Mouse (Mus musculus) midbrain, postnatal 0 days (tissue): ENCODE measurements at regions not wholly inside any gene's neighbourhood (a gene's known extent, or its start where the extent isn't known, plus 50 kb on each side); places are given as distances from the start of the nearest gene placed in this dataset.

Experiments used
- ATAC-seq: fragments of 200-750 bp; cut with Nextera tagmentation; 2 replicates; pipeline ENCODE4 v1.8.0; 2017; ENCODE audit warnings: moderate number of reproducible peaks, mild to moderate bottlenecking, moderate TSS enrichment, moderate library complexity; ENCODE audit not compliant: low FRiP score
- DNase-seq: peaks from one replicate; pipeline ENCODE4 v3.0.0-alpha.2; 2015; ENCODE audit warnings: low spot score
- H3K27ac ChIP-seq: fragments of 300-500 bp; sonication (generic); 2 replicates; pipeline ENCODE4 v1.5.1; 2014; ENCODE audit warnings: low read depth, mild to moderate bottlenecking, low read length, mixed read lengths
- H3K27me3 ChIP-seq: fragments of 300-500 bp; sonication (generic); 2 replicates; pipeline ENCODE4 v1.6.1; 2014; ENCODE audit warnings: low read length, control low read depth, mixed read lengths; ENCODE audit not compliant: insufficient read depth
- H3K36me3 ChIP-seq: fragments of 300-500 bp; sonication (generic); 2 replicates; pipeline ENCODE4 v1.6.1; 2014; ENCODE audit warnings: low read length, control low read depth, mixed read lengths; ENCODE audit not compliant: insufficient read depth
- H3K4me1 ChIP-seq: fragments of 300-500 bp; sonication (generic); 2 replicates; pipeline ENCODE4 v1.6.1; 2014; ENCODE audit warnings: mild to moderate bottlenecking, control low read depth, antibody characterized with exemption, low read length, mixed read lengths; ENCODE audit not compliant: insufficient read depth
- H3K4me2 ChIP-seq: fragments of 300-500 bp; sonication (generic); 2 replicates; pipeline ENCODE4 v1.6.1; 2014; ENCODE audit warnings: low read depth, mild to moderate bottlenecking, low read length, mixed read lengths; ENCODE audit not compliant: poor library complexity, severe bottlenecking
- H3K4me3 ChIP-seq: fragments of 300-500 bp; sonication (generic); 2 replicates; pipeline ENCODE4 v1.5.1; 2014; ENCODE audit warnings: low read depth, mild to moderate bottlenecking, low read length, moderate library complexity
- H3K9ac ChIP-seq: fragments of 300-500 bp; sonication (generic); replicated peaks from 2 replicates; pipeline ENCODE4 v1.6.1; 2014; ENCODE audit warnings: mild to moderate bottlenecking, low read length, moderate library complexity, mixed read lengths; ENCODE audit not compliant: poor library complexity, severe bottlenecking
- H3K9me3 ChIP-seq: fragments of 300-500 bp; sonication (generic); 2 replicates; pipeline ENCODE4 v1.6.1; 2016; ENCODE audit warnings: low read length, control low read depth
- CTCF ChIP-seq: IDR thresholded peaks from 2 replicates; pipeline ENCODE4 v1.5.1; 2016; ENCODE audit warnings: antibody characterized with exemption, mild to moderate bottlenecking
- WGBS: fragments of 180-500 bp; shearing (Covaris S2); extraction: QIAGEN DNeasy Blood & Tissue Kit; methylation state at CpG from one replicate; pipeline ENCODE4 v1.1.7; 2014; 5-methylcytosine and 5-hydroxymethylcytosine counted together

DNA sequence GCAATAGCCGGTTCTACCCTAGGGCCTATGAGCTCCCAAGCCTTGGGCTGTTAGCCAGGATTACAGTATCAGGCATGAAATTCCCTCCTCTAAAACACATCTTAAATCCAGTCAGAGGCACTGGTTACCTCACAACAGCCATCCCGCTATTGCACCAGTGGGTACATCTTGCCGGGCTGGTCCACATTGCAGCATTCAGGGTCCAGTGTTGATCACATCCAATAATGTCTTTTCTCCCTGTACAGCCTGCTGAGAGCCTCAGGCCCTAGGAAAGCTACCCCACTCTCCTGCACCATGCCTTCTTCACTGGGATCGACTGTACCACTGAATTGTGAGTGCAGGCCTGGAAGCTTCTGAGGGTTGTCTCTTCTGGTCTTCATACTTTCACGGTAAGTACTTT lies 86.0 kb upstream of the Zdhhc25 start:
- WGBS: 96% methylated on average over 5 of the region's 5 CpGs
- no peaks in the 10 kb centered on the region for H3K9me3 ChIP-seq

DNA sequence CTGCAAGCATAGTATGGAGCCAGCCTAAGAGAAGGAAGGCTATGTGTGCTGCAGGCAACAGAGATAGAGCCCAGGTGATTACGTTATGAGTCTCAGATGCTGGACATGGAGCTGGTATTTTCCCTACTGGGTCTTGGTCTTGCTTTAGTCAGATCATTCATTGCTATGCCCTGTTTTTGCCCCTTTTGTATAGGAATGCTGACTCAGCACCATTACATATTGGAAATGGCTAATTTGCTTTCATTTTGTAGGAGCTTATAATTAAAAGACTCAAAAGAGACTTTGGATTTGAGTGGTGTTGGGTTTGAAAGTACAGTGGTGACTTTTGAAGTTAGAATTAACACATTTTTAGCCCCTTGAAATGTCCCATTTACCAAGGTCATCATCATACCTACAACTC lies 68.9 kb upstream of the Zdhhc25 start:
- no peak for ATAC-seq
- WGBS: 90% methylated on average over 1 of the region's 1 CpGs

More for the DNA sequence above, 86.0 kb upstream of the Zdhhc25 start:
- Histone ChIP-seq H3K27me3 (no peaks in the 10 kb centered on the region), H3K4me1 (no peaks in the 10 kb centered on the region), H3K4me2 (no peak overlapping the region), H3K9ac (no peak overlapping the region), H3K27ac (no peak overlapping the region), H3K36me3 (no peaks in the 10 kb centered on the region), H3K4me3 (no peak overlapping the region)
- no peak for DNase-seq
- no peak for TF ChIP-seq CTCF
- no peak for ATAC-seq

DNA sequence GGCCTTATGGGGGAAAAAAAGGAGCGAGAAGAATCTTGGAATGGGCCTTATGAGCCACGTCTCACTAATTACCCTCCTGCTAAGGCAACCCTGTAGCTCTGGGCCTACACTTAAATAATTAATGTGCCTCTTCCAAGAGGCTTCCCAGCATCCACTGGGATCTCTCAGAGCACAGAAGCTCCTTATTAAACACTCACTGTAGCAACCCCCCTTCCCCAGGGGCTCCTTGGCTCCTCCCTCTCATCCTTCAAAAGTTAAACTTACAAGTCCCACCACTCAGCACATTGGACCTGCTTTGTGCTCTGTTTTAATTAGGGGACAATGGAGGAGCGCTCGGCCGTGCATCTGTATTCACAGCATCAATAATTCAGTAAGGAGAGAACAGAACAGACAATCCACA lies 68.1 kb upstream of the Zdhhc25 start:
- Histone ChIP-seq H3K27ac (no peak overlapping the region), H3K4me2 (no peak overlapping the region), H3K9me3 (no peaks in the 10 kb centered on the region), H3K27me3 (no peaks in the 10 kb centered on the region), H3K9ac (no peak overlapping the region), H3K4me3 (no peak overlapping the region), H3K4me1 (peaks cover 4% of the 10 kb centered on the region; the same call in 1 of the 2 replicates), H3K36me3 (no peaks in the 10 kb centered on the region)
- WGBS: 50% methylated on average over 5 of the region's 5 CpGs
- DNase-seq: no peak
- ATAC-seq: no peak
- no peak for TF ChIP-seq CTCF

More for the DNA sequence above, 68.9 kb upstream of the Zdhhc25 start:
- Histone ChIP-seq H3K4me2 (no peak overlapping the region), H3K27ac (no peak overlapping the region), H3K9me3 (no peaks in the 10 kb centered on the region), H3K4me1 (no peaks in the 10 kb centered on the region), H3K9ac (no peak overlapping the region), H3K4me3 (no peak overlapping the region), H3K27me3 (no peaks in the 10 kb centered on the region), H3K36me3 (no peaks in the 10 kb centered on the region)
- no peak for TF ChIP-seq CTCF
- DNase-seq: no peak

DNA sequence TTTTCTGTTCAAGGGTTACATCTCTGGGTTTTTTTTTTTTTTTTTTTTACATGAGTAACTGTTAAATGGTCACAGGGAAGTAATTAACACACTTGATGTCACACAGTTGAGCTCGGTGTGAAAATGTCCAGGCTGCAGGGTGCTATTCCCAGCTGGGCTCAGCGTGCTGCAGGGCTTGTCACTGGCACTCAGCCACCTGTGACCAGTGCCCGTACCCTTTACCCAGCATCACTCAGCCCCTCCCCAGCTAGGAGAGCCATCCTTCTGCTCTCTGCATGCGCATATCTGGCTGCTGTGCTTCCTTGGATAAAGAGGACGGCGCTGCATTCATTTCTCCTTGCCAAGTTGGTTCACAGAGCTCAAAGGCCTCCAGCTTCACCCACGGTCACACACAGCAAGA lies 66.7 kb upstream of the Zdhhc25 start:
- H3K27me3 ChIP-seq: no peaks in the 10 kb centered on the region
- H3K36me3 ChIP-seq: no peaks in the 10 kb centered on the region
- H3K27ac ChIP-seq: no peak overlapping the region
- H3K9me3 ChIP-seq: no peaks in the 10 kb centered on the region
- TF ChIP-seq CTCF: no peak
- no peak overlapping the region for H3K4me2 ChIP-seq
- DNase-seq (no peak), ATAC-seq (no peak)
- H3K4me1 ChIP-seq: peaks cover 4% of the 10 kb centered on the region; the same call in 1 of the 2 replicates
- H3K9ac ChIP-seq: no peak overlapping the region
- no peak overlapping the region for H3K4me3 ChIP-seq
- 50% methylated on average over 7 of the region's 7 CpGs for WGBS

DNA sequence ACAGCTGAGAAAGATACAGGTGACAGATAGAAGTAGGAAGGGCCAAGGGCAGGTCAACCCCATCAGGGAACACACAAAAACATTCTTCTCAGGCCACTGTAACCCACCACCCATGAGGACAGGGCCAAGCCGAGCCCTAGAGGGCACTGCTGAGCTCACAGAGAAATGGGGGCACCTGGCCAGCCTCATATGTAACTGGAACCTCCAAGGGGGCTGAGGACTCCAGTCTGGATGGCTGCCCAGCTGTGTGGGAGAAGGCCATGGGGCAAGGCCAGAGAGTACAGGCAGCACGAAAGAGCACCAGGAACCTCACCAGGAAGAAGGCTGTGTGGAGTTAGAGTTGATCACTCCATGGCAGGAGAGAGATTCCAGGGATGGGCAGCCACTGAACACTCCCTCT lies 64.6 kb upstream of the Zdhhc25 start:
- H3K4me2 ChIP-seq: no peak overlapping the region
- no peak overlapping the region for H3K4me3 ChIP-seq
- no peak overlapping the region for H3K27ac ChIP-seq
- peaks cover 4% of the 10 kb centered on the region; the same call in 1 of the 2 replicates for H3K4me1 ChIP-seq
- WGBS: 64% methylated on average over 2 of the region's 2 CpGs
- TF ChIP-seq CTCF: no peak
- ATAC-seq (no peak), DNase-seq (no peak)
- H3K27me3 ChIP-seq: no peaks in the 10 kb centered on the region
- no peaks in the 10 kb centered on the region for H3K36me3 ChIP-seq
- no peaks in the 10 kb centered on the region for H3K9me3 ChIP-seq
- H3K9ac ChIP-seq: no peak overlapping the region

DNA sequence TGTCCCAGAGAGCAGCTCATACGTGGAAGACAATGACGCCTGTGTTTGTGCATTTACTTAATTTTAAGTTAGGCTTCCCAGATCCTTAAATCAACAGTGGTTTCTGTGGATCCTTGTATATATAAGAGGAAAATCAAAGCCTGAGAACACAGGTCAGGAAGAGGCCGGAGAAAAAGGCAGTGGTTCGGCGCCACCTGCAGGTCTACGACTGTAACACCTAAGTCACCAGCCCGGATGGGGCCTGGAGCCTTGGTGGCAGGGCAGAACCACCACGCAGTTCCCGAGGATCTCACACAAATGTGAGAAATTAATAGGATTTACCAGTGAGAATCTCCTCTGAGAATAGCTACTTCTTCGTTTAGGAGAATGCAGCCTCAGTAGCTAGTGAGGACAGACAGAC lies 62.9 kb upstream of the Zdhhc25 start:
- DNase-seq (peak; percentile 85), ATAC-seq (no peak)
- Histone ChIP-seq H3K4me3 (no peak overlapping the region), H3K9me3 (no peaks in the 10 kb centered on the region), H3K27ac (no peak overlapping the region), H3K9ac (no peak overlapping the region), H3K27me3 (no peaks in the 10 kb centered on the region), H3K4me1 (peaks cover 4% of the 10 kb centered on the region; the same call in 1 of the 2 replicates), H3K4me2 (no peak overlapping the region), H3K36me3 (no peaks in the 10 kb centered on the region)
- peak; percentile 88 for TF ChIP-seq CTCF
- 19% methylated on average over 10 of the region's 10 CpGs for WGBS
